Mouse (Mus musculus) brain, embryonic 14.5 days (tissue): ENCODE measurements at regions not wholly inside any gene's neighbourhood (a gene's known extent, or its start where the extent isn't known, plus 50 kb on each side); places are given as distances from the start of the nearest gene placed in this dataset.

Experiments
- CTCF ChIP-seq: fragments of 200-500 bp; IDR thresholded peaks from 2 replicates; pipeline ENCODE4 v1.5.1; 2012; ENCODE audit warnings: inconsistent platforms, mild to moderate bottlenecking, moderate library complexity, borderline replicate concordance; ENCODE audit not compliant: insufficient read depth, insufficient read length; ENCODE audit errors: extremely low read depth
- POLR2A ChIP-seq: fragments of 200-500 bp; IDR thresholded peaks from 2 replicates; pipeline ENCODE4 v1.6.1; 2012; ENCODE audit warnings: mild to moderate bottlenecking, inconsistent platforms, borderline replicate concordance; ENCODE audit not compliant: poor library complexity, insufficient read depth, insufficient read length, severe bottlenecking; ENCODE audit errors: extremely low read depth

DNA sequence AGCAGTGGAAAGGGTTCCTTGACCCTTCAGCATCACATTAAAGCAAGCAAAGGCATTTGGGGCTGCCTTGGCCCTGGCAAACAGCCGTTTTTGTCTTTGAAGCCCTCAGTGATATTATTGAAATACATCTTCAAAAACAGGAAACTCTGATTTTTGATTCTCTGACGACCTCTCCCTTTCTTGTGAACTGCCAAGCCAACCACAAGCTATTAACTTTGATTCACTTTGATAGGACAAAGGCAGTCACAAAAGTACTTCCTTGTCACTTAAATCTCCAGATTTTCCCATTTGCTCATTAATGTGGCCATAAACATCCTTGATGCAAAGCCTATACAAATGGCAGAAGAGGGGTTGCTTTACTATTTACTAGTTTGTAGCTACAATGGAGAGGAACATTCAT, 70.0 kb downstream of the Tmsb4x start:
- TF ChIP-seq CTCF (no peak), POLR2A (no peak)
